Mouse (Mus musculus) ES-Bruce4 (cell line): ENCODE data around the gene Rsrp1. TPM values are rescaled to one million over a fixed set of nuclear protein-coding genes. Genes with fewer than 3 reads are reported as not detected.

ENCODE experiments used
- H3K27ac ChIP-seq: 2 replicates; pipeline ENCODE4 v1.5.1; 2012; ENCODE audit warnings: low read length, inconsistent platforms; ENCODE audit not compliant: insufficient read depth
- H3K27me3 ChIP-seq: 2 replicates; pipeline ENCODE4 v1.6.1; 2012; ENCODE audit warnings: mild to moderate bottlenecking, low read length, inconsistent platforms; ENCODE audit not compliant: control insufficient read depth, poor library complexity, insufficient read depth, severe bottlenecking
- H3K36me3 ChIP-seq: 2 replicates; pipeline ENCODE4 v1.6.1; 2012; ENCODE audit warnings: inconsistent platforms, mild to moderate bottlenecking, low read length, moderate library complexity; ENCODE audit not compliant: control insufficient read depth, poor library complexity, insufficient read depth, severe bottlenecking
- H3K4me1 ChIP-seq: one replicate; pipeline ENCODE4 v1.8.1; 2011; ENCODE audit warnings: low read length; ENCODE audit not compliant: control insufficient read depth, insufficient read depth
- H3K4me3 ChIP-seq: 2 replicates; pipeline ENCODE4 v1.5.1; 2011; ENCODE audit warnings: low read depth, mild to moderate bottlenecking, low read length
- H3K9ac ChIP-seq: 2 replicates; pipeline ENCODE4 v1.6.1; 2012; ENCODE audit warnings: low read depth, mild to moderate bottlenecking, inconsistent platforms; ENCODE audit not compliant: poor library complexity, severe bottlenecking
- H3K9me3 ChIP-seq: replicated peaks from 2 replicates; pipeline ENCODE4 v1.6.1; 2012; ENCODE audit warnings: mild to moderate bottlenecking, low read length, inconsistent platforms; ENCODE audit not compliant: control insufficient read depth, poor library complexity, insufficient read depth, severe bottlenecking
- CTCF ChIP-seq: IDR thresholded peaks from one replicate; pipeline ENCODE4 v1.8.1; 2011; ENCODE audit warnings: low read depth, low read length
- EP300 ChIP-seq: IDR thresholded peaks from 2 replicates; pipeline ENCODE4 v1.6.1; 2011; ENCODE audit warnings: low read depth, low read length; ENCODE audit not compliant: insufficient read depth
- POLR2A ChIP-seq: IDR thresholded peaks from one replicate; pipeline ENCODE4 v1.8.1; 2011; ENCODE audit warnings: low read length; ENCODE audit not compliant: insufficient read depth
- polyA plus RNA-seq: library from polyadenylated mRNA; stranded (reverse); fragments of >200 nt; gene quantifications from 2 replicates; pipeline ENCODE4 v1.2.4, GENCODE M21; 2011; ENCODE audit warnings: low read depth; ENCODE audit not compliant: missing spikeins, insufficient read depth, insufficient read length

The Rsrp1 gene
- polyA plus RNA-seq, 1 experiment, result 226 TPM

- no peaks in the 10 kb centered on the region for H3K9me3 ChIP-seq
- H3K4me3 ChIP-seq, result peak within 1 kb of the TSS; percentile 81
- H3K36me3 ChIP-seq, result peaks cover 33% of the 10 kb centered on the region
- H3K27ac ChIP-seq, result no peak within 1 kb of the TSS
- no peaks in the 10 kb centered on the region for H3K27me3 ChIP-seq
- no peak for TF ChIP-seq EP300
- no peak for TF ChIP-seq CTCF
- peak; percentile 42 for TF ChIP-seq POLR2A
- peak within 1 kb of the TSS; percentile 88 for H3K9ac ChIP-seq
- no peaks in the 10 kb centered on the region for H3K4me1 ChIP-seq
These were observed 7.5 kb downstream of the Rsrp1 start, which contains the start of gene Syf2 for GRCm38 (mm10) chr4:134930684-134931481. Syf2 (plus strand) TSS chr4:134930898.

- H3K4me1 ChIP-seq, result no peaks in the 10 kb centered on the region
- H3K27me3 ChIP-seq, result no peaks in the 10 kb centered on the region
- H3K36me3 ChIP-seq, result peaks cover 10% of the 10 kb centered on the region; the same call in 1 of the 2 replicates
- no peaks in the 10 kb centered on the region for H3K9me3 ChIP-seq
- TF ChIP-seq EP300 (no peak), POLR2A (no peak), CTCF (no peak)
- H3K4me3 ChIP-seq, result no peak overlapping the region
- H3K27ac ChIP-seq, result no peak overlapping the region
- H3K9ac ChIP-seq, result no peak overlapping the region
These were observed 14.1 kb downstream of the Rsrp1 start for GRCm38 (mm10) chr4:134937240-134938176.

- no peaks in the 10 kb centered on the region for H3K27me3 ChIP-seq
- TF ChIP-seq CTCF (no peak), EP300 (no peak), POLR2A (no peak)
- no peak overlapping the region for H3K9ac ChIP-seq
- H3K4me3 ChIP-seq, result no peak overlapping the region
- no peaks in the 10 kb centered on the region for H3K9me3 ChIP-seq
- no peaks in the 10 kb centered on the region for H3K4me1 ChIP-seq
- 0 out of 2 replicates have a peak, but pooled peaks cover 3% of the 10 kb centered on the region for H3K36me3 ChIP-seq
- H3K27ac ChIP-seq, result no peak overlapping the region
These were observed 16.5 kb downstream of the Rsrp1 start for GRCm38 (mm10) chr4:134939900-134940299.

GRCm38 (mm10) chr4:134943758-134944538 is 20.6 kb downstream of the Rsrp1 start:
- H3K4me3 ChIP-seq, result no peak overlapping the region
- no peaks in the 10 kb centered on the region for H3K27me3 ChIP-seq
- no peak for TF ChIP-seq POLR2A
- no peak for TF ChIP-seq EP300
- TF ChIP-seq CTCF, result no peak
- no peaks in the 10 kb centered on the region for H3K36me3 ChIP-seq
- H3K4me1 ChIP-seq, result no peaks in the 10 kb centered on the region
- no peaks in the 10 kb centered on the region for H3K9me3 ChIP-seq
- no peak overlapping the region for H3K27ac ChIP-seq
- no peak overlapping the region for H3K9ac ChIP-seq

GRCm38 (mm10) chr4:134946024-134946744 is 22.8 kb downstream of the Rsrp1 start:
- Histone ChIP-seq H3K9me3 (no peaks in the 10 kb centered on the region), H3K36me3 (no peaks in the 10 kb centered on the region), H3K4me1 (no peaks in the 10 kb centered on the region), H3K9ac (no peak overlapping the region), H3K27me3 (no peaks in the 10 kb centered on the region), H3K4me3 (no peak overlapping the region), H3K27ac (no peak overlapping the region)
- TF ChIP-seq POLR2A (no peak), CTCF (peak; percentile 86), EP300 (no peak)
